Mouse (Mus musculus) kidney, adult 2 months (tissue): ENCODE data around the gene Cep164. TPM values are rescaled to one million over a fixed set of nuclear protein-coding genes. Genes with fewer than 3 reads are reported as not detected.

Experiments
- DNase-seq: peaks from one replicate; pipeline ENCODE4 v3.0.0; 2021
- H3K27ac ChIP-seq: fragments of 200-500 bp; 2 replicates; pipeline ENCODE4 v1.5.1; 2012; ENCODE audit warnings: low read depth, low read length, control low read depth, inconsistent platforms; ENCODE audit not compliant: insufficient read depth
- H3K27me3 ChIP-seq: fragments of 200-500 bp; replicated peaks from 2 replicates; pipeline ENCODE4 v1.6.1; 2012; ENCODE audit warnings: mild to moderate bottlenecking, moderate library complexity, low read length, inconsistent platforms; ENCODE audit not compliant: control insufficient read depth, insufficient read depth
- H3K36me3 ChIP-seq: fragments of 200-500 bp; 2 replicates; pipeline ENCODE4 v1.6.1; 2012; ENCODE audit warnings: mild to moderate bottlenecking, moderate library complexity, low read length, inconsistent platforms; ENCODE audit not compliant: control insufficient read depth, insufficient read depth
- H3K4me1 ChIP-seq: fragments of 200-500 bp; 2 replicates; pipeline ENCODE4 v1.6.1; 2011; ENCODE audit warnings: low read length; ENCODE audit not compliant: control insufficient read depth, insufficient read depth
- H3K4me3 ChIP-seq: fragments of 200-500 bp; 2 replicates; pipeline ENCODE4 v1.5.1; 2011; ENCODE audit warnings: mild to moderate bottlenecking, low read depth, low read length, control low read depth; ENCODE audit not compliant: insufficient read depth
- CTCF ChIP-seq: fragments of 200-500 bp; conservative IDR thresholded peaks from 2 replicates; pipeline ENCODE4 v1.5.1; 2011; ENCODE audit warnings: low read depth, mild to moderate bottlenecking, control low read depth, low read length, moderate library complexity, mixed read lengths; ENCODE audit not compliant: insufficient read depth, insufficient read length
- POLR2A ChIP-seq: fragments of 200-500 bp; IDR thresholded peaks from one replicate; pipeline ENCODE4 v1.6.1; 2011; ENCODE audit warnings: low read depth, low read length, control low read depth
- WGBS: fragments of 180-500 bp; shearing (Covaris S2); methylation state at CpG from one replicate; pipeline ENCODE4 v1.1.7; 2018; 5-methylcytosine and 5-hydroxymethylcytosine counted together
- polyA plus RNA-seq: library from polyadenylated mRNA; depleted of rRNA; stranded (reverse); fragments of >200 nt; gene quantifications from 2 replicates; pipeline ENCODE4 v1.2.3, GENCODE M21; 2012

Cep164 gene
- polyA plus RNA-seq, 1 experiment = 14.6 TPM

GRCm38 (mm10) chr9:45799402-45799801 is 29.1 kb downstream of the Cep164 start:
- DNase-seq = no peak
- WGBS = 80% methylated on average over 8 of the region's 8 CpGs

GRCm38 (mm10) chr9:45798467-45799164 is 29.9 kb downstream of the Cep164 start:
- WGBS = 30% methylated on average over 13 of the region's 13 CpGs
- no peak for TF ChIP-seq POLR2A
- TF ChIP-seq CTCF = no peak; the same call in 1 of the 2 replicates
- DNase-seq = peak; percentile 10
- H3K27ac ChIP-seq = no peak overlapping the region
- 0 out of 2 replicates have a peak, but pooled peaks cover 2% of the 10 kb centered on the region for H3K4me1 ChIP-seq
- H3K4me3 ChIP-seq = no peak overlapping the region
- H3K27me3 ChIP-seq = no peaks in the 10 kb centered on the region
- H3K36me3 ChIP-seq = no peaks in the 10 kb centered on the region

More at GRCm38 (mm10) chr9:45799402-45799801, 29.1 kb downstream of the Cep164 start:
- H3K27me3 ChIP-seq = no peaks in the 10 kb centered on the region
- TF ChIP-seq POLR2A = no peak
- no peak for TF ChIP-seq CTCF
- H3K36me3 ChIP-seq = no peaks in the 10 kb centered on the region
- H3K4me1 ChIP-seq = 0 out of 2 replicates have a peak, but pooled peaks cover 2% of the 10 kb centered on the region
- no peak overlapping the region for H3K4me3 ChIP-seq
- H3K27ac ChIP-seq = no peak overlapping the region

DNA sequence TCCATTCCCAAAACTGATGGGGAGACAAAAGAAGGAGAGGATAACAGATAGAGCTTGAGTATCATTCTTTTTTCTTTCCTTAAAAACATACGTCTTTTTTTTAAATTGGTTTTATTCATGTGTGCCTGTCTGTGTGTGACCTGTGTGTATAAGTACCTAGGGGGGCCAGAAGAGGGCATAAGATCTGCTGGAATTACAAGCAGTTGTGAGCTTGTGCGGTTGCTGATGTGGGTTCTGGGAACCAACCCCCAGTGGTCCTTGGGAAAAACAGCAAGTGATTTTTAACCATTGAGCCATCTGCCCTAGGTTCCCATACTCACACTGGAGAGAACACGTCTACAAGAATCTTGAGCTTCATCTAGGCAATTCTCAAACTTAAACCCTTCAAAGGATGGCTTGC is 31.2 kb downstream of the Cep164 start:
- 90% methylated on average over 3 of the region's 3 CpGs for WGBS
- no peak for DNase-seq
- no peak for TF ChIP-seq POLR2A
- TF ChIP-seq CTCF = no peak

GRCm38 (mm10) chr9:45795722-45796121 is 32.8 kb downstream of the Cep164 start:
- H3K27ac ChIP-seq = no peak overlapping the region
- H3K27me3 ChIP-seq = no peaks in the 10 kb centered on the region
- TF ChIP-seq CTCF (no peak), POLR2A (no peak)
- H3K4me1 ChIP-seq = 0 out of 2 replicates have a peak, but pooled peaks cover 2% of the 10 kb centered on the region
- H3K4me3 ChIP-seq = no peak overlapping the region
- WGBS = 82% methylated on average over 5 of the region's 5 CpGs
- no peak for DNase-seq
- no peaks in the 10 kb centered on the region for H3K36me3 ChIP-seq

More for the DNA sequence above, 31.2 kb downstream of the Cep164 start:
- Histone ChIP-seq H3K27ac (no peak overlapping the region), H3K27me3 (no peaks in the 10 kb centered on the region), H3K4me3 (no peak overlapping the region), H3K36me3 (no peaks in the 10 kb centered on the region), H3K4me1 (0 out of 2 replicates have a peak, but pooled peaks cover 2% of the 10 kb centered on the region)

DNA sequence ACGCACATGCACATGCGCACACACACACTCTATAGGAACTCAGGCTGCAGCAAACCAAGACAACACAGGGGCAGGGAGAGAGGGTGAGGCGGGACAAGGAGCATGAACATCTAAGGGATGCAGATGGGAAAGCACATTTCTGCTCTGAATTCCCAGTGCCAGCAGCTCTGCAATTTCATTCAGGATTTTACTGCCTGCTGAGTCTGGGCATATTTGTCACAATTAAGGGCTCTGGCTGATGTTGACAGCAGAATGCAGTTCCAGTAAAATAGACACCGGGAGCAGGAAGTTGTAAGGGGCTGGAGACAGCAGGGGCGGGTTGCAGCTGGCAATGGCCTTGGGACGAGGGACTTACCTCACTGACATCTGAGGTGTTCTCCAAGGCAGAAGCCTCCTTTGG is 34.8 kb downstream of the Cep164 start:
- no peak for DNase-seq
- Histone ChIP-seq H3K36me3 (no peaks in the 10 kb centered on the region), H3K27ac (no peak overlapping the region), H3K4me3 (no peak overlapping the region), H3K4me1 (0 out of 2 replicates have a peak, but pooled peaks cover 2% of the 10 kb centered on the region), H3K27me3 (no peaks in the 10 kb centered on the region)
- no peak for TF ChIP-seq POLR2A
- TF ChIP-seq CTCF = no peak
- 88% methylated on average over 6 of the region's 6 CpGs for WGBS

DNA sequence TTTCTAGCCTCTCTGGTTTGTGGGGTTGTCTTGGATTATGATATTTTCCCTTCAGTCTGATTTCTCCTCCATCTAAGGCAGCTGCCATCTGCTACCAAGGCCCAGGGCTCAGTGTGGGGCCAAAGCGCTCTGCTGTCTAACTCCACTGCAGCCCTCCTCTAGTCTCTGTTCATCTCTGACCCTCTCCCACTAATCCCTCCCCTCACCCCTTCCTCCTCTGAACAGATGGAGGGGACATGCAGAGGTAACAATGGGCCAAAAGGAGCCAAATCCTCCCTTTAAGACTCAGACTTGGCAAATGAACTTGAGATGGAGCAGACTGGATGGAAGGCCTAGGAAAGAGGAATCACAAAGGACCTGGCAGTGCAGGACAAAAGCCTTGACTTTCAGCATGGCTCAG is 36.3 kb downstream of the Cep164 start:
- TF ChIP-seq POLR2A (no peak), CTCF (no peak)
- no peak overlapping the region for H3K27ac ChIP-seq
- H3K27me3 ChIP-seq = no peaks in the 10 kb centered on the region
- H3K4me1 ChIP-seq = no peaks in the 10 kb centered on the region
- H3K36me3 ChIP-seq = no peaks in the 10 kb centered on the region
- 100% methylated on average over 1 of the region's 1 CpGs for WGBS
- H3K4me3 ChIP-seq = no peak overlapping the region
- no peak for DNase-seq

GRCm38 (mm10) chr9:45791456-45792142 is 36.9 kb downstream of the Cep164 start:
- Histone ChIP-seq H3K27me3 (no peaks in the 10 kb centered on the region), H3K36me3 (no peaks in the 10 kb centered on the region), H3K4me3 (no peak overlapping the region), H3K27ac (no peak overlapping the region), H3K4me1 (no peaks in the 10 kb centered on the region)
- DNase-seq = no peak
- TF ChIP-seq CTCF (no peak), POLR2A (no peak)
- WGBS = 85% methylated on average over 8 of the region's 8 CpGs
